Mouse (Mus musculus): Measurements from ENCODE around the gene Gm20538. TPM values are rescaled to one million over a fixed set of nuclear protein-coding genes. Genes with fewer than 3 reads are reported as not detected.

Gm20538 gene
- polyA plus RNA-seq, 1 experiment from 2014 or later = not detected

DNA sequence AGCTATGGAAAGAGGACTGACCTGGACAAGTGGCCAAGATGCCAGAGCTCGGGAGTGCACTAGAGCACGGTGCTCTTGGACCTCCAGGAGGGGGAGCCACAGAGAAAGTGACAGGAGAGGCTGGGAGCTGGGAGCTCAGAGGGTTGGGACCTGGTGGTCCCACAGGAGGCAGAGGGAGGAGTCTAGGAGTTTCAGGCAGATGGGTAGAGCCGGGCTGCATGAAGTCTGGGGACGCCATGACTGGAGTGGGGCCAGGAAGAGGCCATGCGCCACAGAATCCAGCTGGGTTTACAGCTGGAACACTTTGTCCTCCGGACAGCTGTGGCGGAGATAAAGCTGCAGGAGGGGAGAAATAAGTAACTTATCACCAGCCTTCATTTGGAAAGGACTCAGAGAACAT is 33.5 kb downstream of the Gm20538 start:
- Histone ChIP-seq H3K9me3 (ENCODE audit: control insufficient read depth, low read depth, low read length) (no peaks in the 10 kb centered on the region), H3K9ac (replicated peaks; ENCODE audit: low read depth, low read length) (no peak overlapping the region), H3K4me3 (ENCODE audit: low read depth, low read length) (no peak overlapping the region), H3K36me3 (ENCODE audit: control insufficient read depth, insufficient read depth, low read length) (no peaks in the 10 kb centered on the region), H3K27ac (ENCODE audit: low read length) (peak overlapping the region; percentile 16; the same call in 1 of the 2 replicates), H3K4me2 (replicated peaks; ENCODE audit: low read depth, low read length) (no peak overlapping the region), H3K27me3 (ENCODE audit: control insufficient read depth, insufficient read depth, low read length) (no peaks in the 10 kb centered on the region), H3K4me1 (ENCODE audit: control insufficient read depth, insufficient read depth, low read length) (peaks cover 12% of the 10 kb centered on the region; the same call in 1 of the 2 replicates)
- peak; percentile 65; the same call in 1 of the 2 replicates for ATAC-seq (ENCODE audit: insufficient number of reproducible peaks, insufficient read depth, low FRiP score, low read depth)
- 10% methylated on average over 7 of the region's 7 CpGs for WGBS

- Histone ChIP-seq H3K4me2 (replicated peaks; ENCODE audit: low read depth, low read length) (no peak overlapping the region), H3K9ac (replicated peaks; ENCODE audit: low read depth, low read length) (no peak overlapping the region), H3K27me3 (ENCODE audit: control insufficient read depth, insufficient read depth, low read length) (no peaks in the 10 kb centered on the region), H3K4me1 (ENCODE audit: control insufficient read depth, insufficient read depth, low read length) (peaks cover 12% of the 10 kb centered on the region; the same call in 1 of the 2 replicates), H3K4me3 (ENCODE audit: low read depth, low read length) (no peak overlapping the region), H3K27ac (ENCODE audit: low read length) (no peak overlapping the region), H3K36me3 (ENCODE audit: control insufficient read depth, insufficient read depth, low read length) (no peaks in the 10 kb centered on the region), H3K9me3 (ENCODE audit: control insufficient read depth, low read depth, low read length) (no peaks in the 10 kb centered on the region)
- no peak for ATAC-seq (ENCODE audit: insufficient number of reproducible peaks, insufficient read depth, low FRiP score, low read depth)
- 71% methylated on average over 12 of the region's 12 CpGs for WGBS
Observed at GRCm38 (mm10) chr19:44517996-44518768, 34.4 kb downstream of the Gm20538 start.

GRCm38 (mm10) chr19:44515769-44516168 is 36.9 kb downstream of the Gm20538 start:
- Histone ChIP-seq H3K4me1 (ENCODE audit: control insufficient read depth, insufficient read depth, low read length) (peaks cover 20% of the 10 kb centered on the region; the same call in 1 of the 2 replicates), H3K36me3 (ENCODE audit: control insufficient read depth, insufficient read depth, low read length) (no peaks in the 10 kb centered on the region), H3K4me2 (replicated peaks; ENCODE audit: low read depth, low read length) (no peak overlapping the region), H3K27ac (ENCODE audit: low read length) (peak overlapping the region; percentile 16; the same call in 1 of the 2 replicates), H3K27me3 (ENCODE audit: control insufficient read depth, insufficient read depth, low read length) (peaks cover 18% of the 10 kb centered on the region; the same call in 1 of the 2 replicates), H3K9me3 (ENCODE audit: control insufficient read depth, low read depth, low read length) (no peaks in the 10 kb centered on the region), H3K9ac (replicated peaks; ENCODE audit: low read depth, low read length) (no peak overlapping the region), H3K4me3 (ENCODE audit: low read depth, low read length) (no peak overlapping the region)
- no peak for ATAC-seq (ENCODE audit: insufficient number of reproducible peaks, insufficient read depth, low FRiP score, low read depth)
- WGBS = 55% methylated on average over 6 of the region's 6 CpGs

GRCm38 (mm10) chr19:44514521-44515451 is 37.8 kb downstream of the Gm20538 start:
- Histone ChIP-seq H3K4me2 (replicated peaks; ENCODE audit: low read depth, low read length) (no peak overlapping the region), H3K36me3 (ENCODE audit: control insufficient read depth, insufficient read depth, low read length) (no peaks in the 10 kb centered on the region), H3K27me3 (ENCODE audit: control insufficient read depth, insufficient read depth, low read length) (peaks cover 21% of the 10 kb centered on the region; the same call in 1 of the 2 replicates), H3K27ac (ENCODE audit: low read length) (peak overlapping the region; percentile 40; the same call in 1 of the 2 replicates), H3K9ac (replicated peaks; ENCODE audit: low read depth, low read length) (no peak overlapping the region), H3K9me3 (ENCODE audit: control insufficient read depth, low read depth, low read length) (no peaks in the 10 kb centered on the region), H3K4me3 (ENCODE audit: low read depth, low read length) (no peak overlapping the region), H3K4me1 (ENCODE audit: control insufficient read depth, insufficient read depth, low read length) (peaks cover 18% of the 10 kb centered on the region; the same call in 1 of the 2 replicates)
- WGBS = 14% methylated on average over 14 of the region's 14 CpGs
- 0 out of 2 replicates have a peak, but pooled peaks have one; percentile 15 for ATAC-seq (ENCODE audit: insufficient number of reproducible peaks, insufficient read depth, low FRiP score, low read depth)

GRCm38 (mm10) chr19:44513921-44514482 is 38.6 kb downstream of the Gm20538 start:
- peaks cover 18% of the 10 kb centered on the region; the same call in 1 of the 2 replicates for H3K4me1 ChIP-seq (ENCODE audit: control insufficient read depth, insufficient read depth, low read length)
- H3K4me3 ChIP-seq (ENCODE audit: low read depth, low read length) = no peak overlapping the region
- no peak overlapping the region for H3K4me2 ChIP-seq (replicated peaks; ENCODE audit: low read depth, low read length)
- no peaks in the 10 kb centered on the region for H3K36me3 ChIP-seq (ENCODE audit: control insufficient read depth, insufficient read depth, low read length)
- H3K27me3 ChIP-seq (ENCODE audit: control insufficient read depth, insufficient read depth, low read length) = peaks cover 27% of the 10 kb centered on the region; the same call in 1 of the 2 replicates
- 0 out of 2 replicates have a peak, but pooled peaks have one; percentile 2 for ATAC-seq (ENCODE audit: insufficient number of reproducible peaks, insufficient read depth, low FRiP score, low read depth)
- WGBS = 31% methylated on average over 7 of the region's 7 CpGs
- no peak overlapping the region for H3K9ac ChIP-seq (replicated peaks; ENCODE audit: low read depth, low read length)
- H3K9me3 ChIP-seq (ENCODE audit: control insufficient read depth, low read depth, low read length) = no peaks in the 10 kb centered on the region
- H3K27ac ChIP-seq (ENCODE audit: low read length) = peak overlapping the region; percentile 40; the same call in 1 of the 2 replicates

GRCm38 (mm10) chr19:44513054-44513833 is 39.4 kb downstream of the Gm20538 start:
- H3K27ac ChIP-seq (ENCODE audit: low read length) = no peak overlapping the region
- no peak overlapping the region for H3K4me2 ChIP-seq (replicated peaks; ENCODE audit: low read depth, low read length)
- no peak overlapping the region for H3K9ac ChIP-seq (replicated peaks; ENCODE audit: low read depth, low read length)
- 26% methylated on average over 11 of the region's 11 CpGs for WGBS
- no peaks in the 10 kb centered on the region for H3K36me3 ChIP-seq (ENCODE audit: control insufficient read depth, insufficient read depth, low read length)
- no peaks in the 10 kb centered on the region for H3K9me3 ChIP-seq (ENCODE audit: control insufficient read depth, low read depth, low read length)
- ATAC-seq (ENCODE audit: insufficient number of reproducible peaks, insufficient read depth, low FRiP score, low read depth) = no peak
- H3K27me3 ChIP-seq (ENCODE audit: control insufficient read depth, insufficient read depth, low read length) = peaks cover 29% of the 10 kb centered on the region; the same call in 1 of the 2 replicates
- no peak overlapping the region for H3K4me3 ChIP-seq (ENCODE audit: low read depth, low read length)
- H3K4me1 ChIP-seq (ENCODE audit: control insufficient read depth, insufficient read depth, low read length) = peaks cover 18% of the 10 kb centered on the region; the same call in 1 of the 2 replicates

DNA sequence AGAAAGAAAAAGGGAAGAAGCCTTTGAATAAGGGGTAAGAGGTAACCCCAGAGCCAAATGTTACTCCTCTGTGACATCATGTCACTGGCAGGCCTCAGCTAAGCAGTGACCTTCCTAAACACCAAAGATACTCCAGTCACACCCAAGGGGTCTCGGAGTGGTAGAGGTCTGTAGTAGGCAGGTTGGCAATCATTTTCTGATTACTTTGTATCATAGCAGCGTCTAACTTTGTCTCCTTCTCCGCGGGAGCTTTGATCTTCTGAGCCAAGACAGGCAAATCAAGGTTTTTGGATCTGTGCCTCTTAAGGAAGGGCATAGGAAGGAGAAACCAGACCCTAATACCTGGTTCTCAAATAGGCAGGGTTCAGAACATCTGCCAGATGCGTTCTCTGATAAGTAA is 40.0 kb downstream of the Gm20538 start:
- 40% methylated on average over 5 of the region's 5 CpGs for WGBS
- no peaks in the 10 kb centered on the region for H3K9me3 ChIP-seq (ENCODE audit: control insufficient read depth, low read depth, low read length)
- no peak for ATAC-seq (ENCODE audit: insufficient number of reproducible peaks, insufficient read depth, low FRiP score, low read depth)
- H3K4me1 ChIP-seq (ENCODE audit: control insufficient read depth, insufficient read depth, low read length) = peaks cover 18% of the 10 kb centered on the region; the same call in 1 of the 2 replicates
- no peaks in the 10 kb centered on the region for H3K36me3 ChIP-seq (ENCODE audit: control insufficient read depth, insufficient read depth, low read length)
- H3K4me3 ChIP-seq (ENCODE audit: low read depth, low read length) = no peak overlapping the region
- no peak overlapping the region for H3K4me2 ChIP-seq (replicated peaks; ENCODE audit: low read depth, low read length)
- no peak overlapping the region for H3K9ac ChIP-seq (replicated peaks; ENCODE audit: low read depth, low read length)
- no peak overlapping the region for H3K27ac ChIP-seq (ENCODE audit: low read length)
- H3K27me3 ChIP-seq (ENCODE audit: control insufficient read depth, insufficient read depth, low read length) = peaks cover 29% of the 10 kb centered on the region; the same call in 1 of the 2 replicates

Data from stomach, embryonic 14.5 days (tissue).